Mouse (Mus musculus): ENCODE measurements at regions not wholly inside any gene's neighbourhood (a gene's known extent, or its start where the extent isn't known, plus 50 kb on each side); places are given as distances from the start of the nearest gene placed in this dataset.
"Not testable (repeated sequence)": the region's sequence is repeated elsewhere in the genome, so short reads cannot be mapped to it uniquely, and the experiment has no call there.

DNA sequence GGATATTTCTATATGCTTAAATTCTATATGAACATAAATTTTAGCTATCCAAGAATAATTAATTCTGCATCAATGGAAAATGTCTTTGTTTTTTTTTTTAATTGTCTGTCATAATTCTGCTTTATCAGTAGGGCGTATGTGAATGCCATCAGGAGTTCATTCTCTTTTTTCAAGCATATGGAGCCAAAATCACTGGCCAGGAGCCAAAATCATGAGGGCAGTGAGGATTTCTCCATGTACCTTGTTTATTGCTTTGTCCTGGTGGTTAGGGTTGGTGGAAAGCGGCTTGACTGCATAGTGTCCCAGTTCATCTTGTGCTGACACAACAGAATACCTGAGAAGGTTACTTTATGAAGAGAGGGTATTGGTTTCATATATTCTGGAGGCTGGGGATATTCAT is 243.9 kb downstream of the AI429214 start:
- no peak for DNase-seq (ENCODE audit: low read depth, low spot score)

DNA sequence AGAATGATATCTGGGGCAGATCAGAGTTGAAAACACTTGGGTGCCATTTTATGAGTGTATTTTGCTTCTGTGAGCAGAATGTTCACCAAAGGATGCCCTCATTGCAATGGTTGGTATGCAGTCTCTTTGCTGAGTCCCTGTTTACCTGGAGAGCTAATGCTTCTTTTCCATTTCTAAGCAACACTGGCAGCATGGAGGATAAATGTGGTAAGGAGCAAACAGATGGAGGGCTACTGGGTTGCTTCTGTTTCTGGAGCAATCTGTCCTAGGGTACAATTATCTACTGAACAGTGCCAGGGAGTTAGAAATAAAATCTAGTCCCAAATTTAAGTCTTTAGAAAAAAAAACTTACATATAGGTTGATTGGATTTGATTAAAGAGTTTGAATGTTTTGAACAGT is 245.9 kb downstream of the AI429214 start:
- no peak for DNase-seq (ENCODE audit: low read depth, low spot score)

DNA sequence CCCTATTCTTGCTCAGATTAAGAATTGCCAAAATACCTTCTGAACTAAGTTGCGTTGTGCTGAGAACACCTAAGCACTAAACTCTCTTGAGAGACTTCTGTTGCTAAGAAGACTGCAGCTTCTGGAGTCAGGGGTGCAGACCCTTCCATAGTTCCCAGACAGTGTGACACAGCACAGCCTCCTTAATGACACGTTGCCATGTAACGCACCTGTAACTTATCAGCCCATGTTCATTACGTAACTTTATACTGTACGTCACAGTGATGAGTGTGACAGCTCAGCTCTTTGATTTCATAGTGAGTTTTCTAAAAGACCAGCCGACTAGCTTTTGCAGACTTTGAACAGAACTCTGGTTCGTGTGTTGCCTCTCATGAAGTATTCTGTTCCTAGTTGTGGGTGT is 257.8 kb downstream of the AI429214 start:
- not testable (repeated sequence) for DNase-seq (ENCODE audit: low read depth, low spot score)

DNA sequence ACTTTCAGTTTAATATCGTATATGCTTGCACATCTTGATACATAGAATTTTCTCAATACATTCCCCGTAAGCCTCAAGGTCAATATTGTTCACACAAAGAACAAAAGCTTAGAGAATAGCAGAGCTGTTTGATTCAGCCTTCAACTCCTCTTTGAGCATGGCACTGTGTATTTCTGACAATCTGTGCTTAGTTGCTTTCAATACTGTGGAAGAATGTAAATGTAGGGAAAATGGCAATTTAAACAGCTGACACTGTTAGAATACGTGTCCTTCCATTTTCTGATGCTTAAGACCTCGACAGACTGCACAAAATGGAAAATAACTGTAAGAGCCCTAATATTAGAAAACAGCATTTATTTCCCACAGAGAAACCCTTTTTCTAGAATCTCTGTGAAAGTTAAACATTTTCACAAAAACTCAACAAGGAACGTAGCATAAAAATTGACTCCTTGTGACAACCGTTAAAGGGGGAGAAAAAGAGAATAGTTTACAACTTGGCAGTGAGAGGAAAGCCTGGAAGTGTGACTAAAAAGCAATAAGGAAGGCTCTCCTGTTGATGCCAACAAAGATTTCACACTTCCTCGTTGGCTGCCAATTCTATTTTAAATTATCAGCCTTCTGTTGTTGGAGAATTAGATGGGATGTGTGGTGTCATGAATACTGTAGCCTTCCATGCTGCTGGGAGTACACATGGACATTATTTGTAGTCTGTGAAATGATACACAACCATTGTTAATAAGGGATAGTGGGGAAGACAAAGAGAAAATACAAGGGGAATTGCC is 297.9 kb downstream of the AI429214 start:
- DNase-seq (ENCODE audit: low read depth, low spot score), result no peak

Measured in ZHBTc4 (cell line).